Mouse (Mus musculus) left cerebral cortex, postnatal 10 days (tissue): ENCODE data around the gene Pde11a. TPM values are rescaled to one million over a fixed set of nuclear protein-coding genes. Genes with fewer than 3 reads are reported as not detected.
"Not testable (repeated sequence)": the region's sequence is repeated elsewhere in the genome, so short reads cannot be mapped to it uniquely, and the experiment has no call there.

Source experiments
- DNase-seq, 2 experiments: peaks; one replicate each; pipeline ENCODE4 v3.0.0; 2021 to 2022; ENCODE audit warnings: low spot score in 2 of 2, mixed read lengths in 1 of 2; ENCODE audit errors: extremely low spot score in 1 of 2
- intact Hi-C: fragments of 180-260 bp; cut with DNase I; formaldehyde crosslinking; loops from one replicate; pipeline ENCODE4 v1.15.1; 2025
- total RNA-seq, 2 experiments: library from RNA; stranded (reverse); gene quantifications; 2 replicates each; pipeline ENCODE4 v1.2.3; 2021

Pde11a gene
- total RNA-seq, 2 experiments from 2014 or later = 1.8 to 2.6 TPM

- intact Hi-C loops = no loop called here
- no peak for DNase-seq
Measured at GRCm38 (mm10) chr2:75987739-75988138, 350.8 kb downstream of the Pde11a start.

GRCm38 (mm10) chr2:75985124-75985523 is 353.4 kb downstream of the Pde11a start:
- intact Hi-C loops = loop anchor here (2.0 kb wide), 1 partner anchor 82 kb away; no protein-coding TSS in a partner anchor
- peak; percentile 65 to 71 for DNase-seq

- intact Hi-C loops = loop anchor here (2.0 kb wide), 1 partner anchor 83 kb away; no protein-coding TSS in a partner anchor
- no peak for DNase-seq
Measured at GRCm38 (mm10) chr2:75983847-75984246, 354.7 kb downstream of the Pde11a start.

- DNase-seq = no peak
- intact Hi-C loops = no loop called here
Measured at GRCm38 (mm10) chr2:75983091-75983490, 355.5 kb downstream of the Pde11a start.

- intact Hi-C loops = no loop called here
- no peak for DNase-seq
Measured at GRCm38 (mm10) chr2:75982626-75983025, 355.9 kb downstream of the Pde11a start.

GRCm38 (mm10) chr2:75981440-75982081 is 357.0 kb downstream of the Pde11a start, which contains the start of gene Ttc30a1:
Gene Ttc30a1 (minus strand): TSS chr2:75981967.
- intact Hi-C loops = not testable (repeated sequence)
- peak; percentile 74 to 83 for DNase-seq

GRCm38 (mm10) chr2:75980933-75981439 is 357.6 kb downstream of the Pde11a start:
- DNase-seq, intact Hi-C loops: not testable (repeated sequence)

GRCm38 (mm10) chr2:75977752-75978368 is 360.7 kb downstream of the Pde11a start, which contains the start of gene Ttc30a2:
Gene Ttc30a2 (minus strand): TSS chr2:75978170.
- intact Hi-C loops = not testable (repeated sequence)
- peak in 1 of 2 experiments; percentile 78 for DNase-seq

- intact Hi-C loops, DNase-seq: not testable (repeated sequence)
Measured at GRCm38 (mm10) chr2:75976070-75976469, 362.5 kb downstream of the Pde11a start.

- no peak for DNase-seq
- intact Hi-C loops = no loop called here
Measured at GRCm38 (mm10) chr2:75974131-75974530, 364.4 kb downstream of the Pde11a start.

- DNase-seq = peak; percentile 66 to 77
- intact Hi-C loops = loop anchor here (2.0 to 10.0 kb wide), 3 partner anchors 82 to 358 kb away; no protein-coding TSS in a partner anchor
Measured at GRCm38 (mm10) chr2:75964972-75965371, 373.6 kb downstream of the Pde11a start.

GRCm38 (mm10) chr2:75964512-75964911 is 374.1 kb downstream of the Pde11a start:
- peak; percentile 36 to 80 for DNase-seq
- intact Hi-C loops = loop anchor here (2.0 to 10.0 kb wide), 3 partner anchors 82 to 357 kb away; no protein-coding TSS in a partner anchor

- DNase-seq = no peak
- intact Hi-C loops = loop anchor here (2.0 to 10.0 kb wide), 3 partner anchors 81 to 357 kb away; no protein-coding TSS in a partner anchor
Measured at GRCm38 (mm10) chr2:75964051-75964450, 374.5 kb downstream of the Pde11a start.

GRCm38 (mm10) chr2:75963211-75963840 is 375.2 kb downstream of the Pde11a start:
- intact Hi-C loops = loop anchor here (5.0 to 10.0 kb wide), 2 partner anchors 179 to 356 kb away; no protein-coding TSS in a partner anchor
- no peak for DNase-seq

GRCm38 (mm10) chr2:75960366-75961330 is 377.9 kb downstream of the Pde11a start:
- peak in 1 of 2 experiments; percentile 59 for DNase-seq

GRCm38 (mm10) chr2:75959850-75960365 is 378.7 kb downstream of the Pde11a start:
- intact Hi-C loops = loop anchor here (5.0 to 10.0 kb wide), 2 partner anchors 175 to 353 kb away; no protein-coding TSS in a partner anchor

More at GRCm38 (mm10) chr2:75960366-75961330, 377.9 kb downstream of the Pde11a start:
- intact Hi-C loops = loop anchor here (5.0 to 10.0 kb wide), 2 partner anchors 176 to 353 kb away; no protein-coding TSS in a partner anchor

GRCm38 (mm10) chr2:75959183-75959849 is 379.3 kb downstream of the Pde11a start:
- DNase-seq = no peak

More at GRCm38 (mm10) chr2:75959850-75960365, 378.7 kb downstream of the Pde11a start:
- DNase-seq = peak; percentile 25 to 38

More at GRCm38 (mm10) chr2:75959183-75959849, 379.3 kb downstream of the Pde11a start:
- intact Hi-C loops = no loop called here
